Mouse (Mus musculus): ENCODE data around the gene Tshz2. TPM values are rescaled to one million over a fixed set of nuclear protein-coding genes. Genes with fewer than 3 reads are reported as not detected.

Tshz2 gene
- polyA plus RNA-seq, 1 experiment from 2014 or later = 1.0 TPM

DNA sequence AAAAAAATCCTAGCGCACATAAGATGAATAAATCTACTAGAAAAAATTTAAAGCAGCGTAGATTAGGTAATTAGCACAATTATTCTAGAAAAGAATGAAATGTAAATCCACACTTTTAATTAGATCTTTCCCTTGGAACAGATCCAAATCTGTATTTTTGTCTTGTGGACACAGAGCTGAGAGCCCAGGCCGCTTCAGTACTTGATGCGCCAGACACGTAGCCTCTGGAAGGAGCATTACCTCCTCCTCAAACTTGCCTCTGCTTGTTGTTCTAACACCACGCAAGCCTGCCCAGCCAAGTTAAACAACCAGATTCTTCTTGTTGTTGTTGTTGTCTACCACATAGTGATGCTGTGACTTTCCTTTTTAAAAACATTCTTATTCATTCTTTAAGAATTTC lies 310.9 kb downstream of the Tshz2 start:
- ATAC-seq (ENCODE audit: low read depth) = no peak
- Histone ChIP-seq H3K27me3 (ENCODE audit: control insufficient read depth, insufficient read depth, low read depth, low read length) (no peaks in the 10 kb centered on the region), H3K27ac (ENCODE audit: low read length) (no peak overlapping the region), H3K4me3 (ENCODE audit: low read depth, low read length) (no peak overlapping the region), H3K4me2 (ENCODE audit: low read depth, low read length) (no peak overlapping the region), H3K4me1 (ENCODE audit: control insufficient read depth, low read depth, low read length) (no peaks in the 10 kb centered on the region), H3K9ac (ENCODE audit: low read depth, low read length) (no peak overlapping the region), H3K9me3 (replicated peaks; ENCODE audit: control insufficient read depth, low read length) (no peaks in the 10 kb centered on the region), H3K36me3 (ENCODE audit: control insufficient read depth, insufficient read depth) (no peaks in the 10 kb centered on the region)
- WGBS (ENCODE audit: insufficient replicate concordance) = 83% methylated on average over 6 of the region's 6 CpGs

DNA sequence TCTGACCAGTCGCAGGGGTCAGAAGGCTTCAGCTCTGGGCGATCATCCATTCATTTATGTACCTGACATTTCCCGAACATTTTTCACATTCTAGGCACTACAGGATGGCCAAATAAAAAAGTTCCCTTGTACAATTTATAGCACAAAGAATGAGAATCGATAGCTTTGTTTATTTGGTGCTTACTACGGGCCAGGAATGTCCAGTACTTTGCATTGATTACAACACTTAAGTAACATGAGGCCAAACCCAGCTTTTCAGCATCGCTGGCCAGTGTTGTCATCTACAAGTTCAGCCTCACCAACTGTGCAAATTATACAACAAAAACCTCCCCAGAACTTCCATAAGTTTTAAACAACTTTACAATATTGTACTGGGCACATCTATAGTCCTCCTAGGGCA lies 315.3 kb downstream of the Tshz2 start:
- no peaks in the 10 kb centered on the region for H3K27me3 ChIP-seq (ENCODE audit: control insufficient read depth, insufficient read depth, low read depth, low read length)
- WGBS (ENCODE audit: insufficient replicate concordance) = 61% methylated on average over 6 of the region's 6 CpGs
- H3K27ac ChIP-seq (ENCODE audit: low read length) = no peak overlapping the region
- no peak overlapping the region for H3K4me2 ChIP-seq (ENCODE audit: low read depth, low read length)
- H3K36me3 ChIP-seq (ENCODE audit: control insufficient read depth, insufficient read depth) = no peaks in the 10 kb centered on the region
- ATAC-seq (ENCODE audit: low read depth) = no peak
- H3K4me1 ChIP-seq (ENCODE audit: control insufficient read depth, low read depth, low read length) = no peaks in the 10 kb centered on the region
- no peak overlapping the region for H3K4me3 ChIP-seq (ENCODE audit: low read depth, low read length)
- no peaks in the 10 kb centered on the region for H3K9me3 ChIP-seq (replicated peaks; ENCODE audit: control insufficient read depth, low read length)
- H3K9ac ChIP-seq (ENCODE audit: low read depth, low read length) = no peak overlapping the region

DNA sequence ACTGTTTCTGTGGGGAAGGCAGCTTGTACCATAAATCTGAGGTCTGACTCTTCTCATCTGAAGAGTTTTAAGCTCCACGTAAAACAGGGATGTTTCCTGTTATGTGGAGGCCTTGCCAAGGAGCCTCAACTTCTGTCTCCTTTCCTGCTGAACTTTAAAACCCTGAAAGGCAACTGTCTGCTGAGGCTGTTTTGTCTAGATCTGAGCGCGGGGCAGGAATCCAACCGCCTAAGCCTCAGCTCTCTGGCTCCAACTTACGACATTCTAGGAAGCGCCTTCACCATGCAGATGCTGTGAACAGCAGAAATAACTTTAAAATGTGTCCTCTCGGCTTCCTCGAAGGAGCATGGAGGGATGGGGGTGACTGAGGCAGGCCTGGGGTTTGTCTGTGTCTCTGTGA lies 318.2 kb downstream of the Tshz2 start:
- H3K4me3 ChIP-seq (ENCODE audit: low read depth, low read length) = no peak overlapping the region
- H3K4me2 ChIP-seq (ENCODE audit: low read depth, low read length) = no peak overlapping the region
- H3K36me3 ChIP-seq (ENCODE audit: control insufficient read depth, insufficient read depth) = no peaks in the 10 kb centered on the region
- no peak overlapping the region for H3K27ac ChIP-seq (ENCODE audit: low read length)
- H3K9me3 ChIP-seq (replicated peaks; ENCODE audit: control insufficient read depth, low read length) = no peaks in the 10 kb centered on the region
- 61% methylated on average over 8 of the region's 8 CpGs for WGBS (ENCODE audit: insufficient replicate concordance)
- H3K4me1 ChIP-seq (ENCODE audit: control insufficient read depth, low read depth, low read length) = no peaks in the 10 kb centered on the region
- H3K9ac ChIP-seq (ENCODE audit: low read depth, low read length) = no peak overlapping the region
- H3K27me3 ChIP-seq (ENCODE audit: control insufficient read depth, insufficient read depth, low read depth, low read length) = no peaks in the 10 kb centered on the region
- no peak for ATAC-seq (ENCODE audit: low read depth)

DNA sequence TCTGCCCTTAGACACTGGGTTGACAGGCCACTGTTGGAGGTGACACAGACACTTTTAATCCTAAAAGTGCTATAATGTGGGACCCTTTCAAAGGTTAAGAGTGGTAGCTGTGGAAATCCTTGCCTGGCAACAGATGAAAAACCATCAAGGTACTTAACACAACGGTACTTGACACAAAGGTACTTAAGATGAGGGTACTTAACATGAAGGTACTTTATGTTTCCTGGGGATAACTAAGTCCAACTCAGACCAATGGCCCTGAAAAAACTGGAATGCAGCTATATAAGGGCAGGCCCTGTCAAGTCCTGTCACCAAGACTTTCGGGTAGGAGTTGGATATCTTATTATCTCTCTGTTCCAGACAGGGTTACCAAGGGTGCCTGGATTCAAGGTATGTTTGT lies 320.2 kb downstream of the Tshz2 start:
- Histone ChIP-seq H3K4me1 (ENCODE audit: control insufficient read depth, low read depth, low read length) (no peaks in the 10 kb centered on the region), H3K36me3 (ENCODE audit: control insufficient read depth, insufficient read depth) (no peaks in the 10 kb centered on the region), H3K4me3 (ENCODE audit: low read depth, low read length) (no peak overlapping the region), H3K9me3 (replicated peaks; ENCODE audit: control insufficient read depth, low read length) (no peaks in the 10 kb centered on the region), H3K27ac (ENCODE audit: low read length) (no peak overlapping the region), H3K4me2 (ENCODE audit: low read depth, low read length) (no peak overlapping the region), H3K9ac (ENCODE audit: low read depth, low read length) (no peak overlapping the region), H3K27me3 (ENCODE audit: control insufficient read depth, insufficient read depth, low read depth, low read length) (no peaks in the 10 kb centered on the region)
- 56% methylated on average over 2 of the region's 2 CpGs for WGBS (ENCODE audit: insufficient replicate concordance)
- ATAC-seq (ENCODE audit: low read depth) = no peak

DNA sequence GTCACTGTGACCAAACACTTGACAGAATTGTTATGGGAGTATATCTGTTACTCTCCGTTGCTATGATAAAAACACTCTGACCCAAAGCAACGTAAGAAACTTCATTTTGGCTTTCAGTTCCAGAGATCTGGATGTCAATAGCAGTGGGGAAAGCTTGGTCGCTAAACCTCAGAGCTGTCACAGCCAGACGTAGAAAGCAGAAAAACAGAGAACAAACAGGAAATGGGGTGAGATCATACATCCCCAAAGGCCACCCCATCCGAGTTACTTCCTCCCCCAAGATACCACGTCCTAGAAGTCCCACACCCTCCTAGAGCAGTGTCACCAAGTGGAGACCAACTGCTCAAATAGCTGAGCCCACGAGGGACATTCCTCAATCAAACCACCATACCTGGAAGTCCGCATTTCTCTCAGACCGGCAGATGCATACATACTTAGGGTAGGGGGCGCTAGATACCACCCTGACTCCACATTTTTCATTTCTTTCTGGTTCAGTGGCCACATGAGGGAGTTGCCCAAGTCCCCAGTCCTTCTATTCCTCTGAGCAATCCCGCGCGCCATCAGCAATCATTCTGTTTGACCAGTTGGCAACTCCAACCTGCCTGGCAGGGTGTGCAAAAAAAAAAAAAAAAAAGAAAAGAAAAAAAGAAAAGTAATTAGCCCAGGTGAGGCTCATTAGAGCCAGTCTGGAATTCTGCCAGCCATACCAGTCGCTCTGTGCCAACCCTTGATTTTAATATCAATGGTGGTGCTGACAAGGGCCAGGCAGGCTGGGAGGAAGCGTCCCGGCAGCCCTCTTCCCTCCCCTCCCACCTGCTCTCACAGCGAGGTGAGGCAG lies 326.1 kb downstream of the Tshz2 start:
- H3K4me2 ChIP-seq (ENCODE audit: low read depth, low read length) = no peak overlapping the region
- no peak for ATAC-seq (ENCODE audit: low read depth)
- no peak overlapping the region for H3K4me3 ChIP-seq (ENCODE audit: low read depth, low read length)
- no peaks in the 10 kb centered on the region for H3K4me1 ChIP-seq (ENCODE audit: control insufficient read depth, low read depth, low read length)
- WGBS (ENCODE audit: insufficient replicate concordance) = 29% methylated on average over 17 of the region's 17 CpGs
- H3K9ac ChIP-seq (ENCODE audit: low read depth, low read length) = no peak overlapping the region
- H3K36me3 ChIP-seq (ENCODE audit: control insufficient read depth, insufficient read depth) = no peaks in the 10 kb centered on the region
- peaks cover 3% of the 10 kb centered on the region; the same call in 1 of the 2 replicates for H3K27me3 ChIP-seq (ENCODE audit: control insufficient read depth, insufficient read depth, low read depth, low read length)
- H3K27ac ChIP-seq (ENCODE audit: low read length) = no peak overlapping the region
- no peaks in the 10 kb centered on the region for H3K9me3 ChIP-seq (replicated peaks; ENCODE audit: control insufficient read depth, low read length)

DNA sequence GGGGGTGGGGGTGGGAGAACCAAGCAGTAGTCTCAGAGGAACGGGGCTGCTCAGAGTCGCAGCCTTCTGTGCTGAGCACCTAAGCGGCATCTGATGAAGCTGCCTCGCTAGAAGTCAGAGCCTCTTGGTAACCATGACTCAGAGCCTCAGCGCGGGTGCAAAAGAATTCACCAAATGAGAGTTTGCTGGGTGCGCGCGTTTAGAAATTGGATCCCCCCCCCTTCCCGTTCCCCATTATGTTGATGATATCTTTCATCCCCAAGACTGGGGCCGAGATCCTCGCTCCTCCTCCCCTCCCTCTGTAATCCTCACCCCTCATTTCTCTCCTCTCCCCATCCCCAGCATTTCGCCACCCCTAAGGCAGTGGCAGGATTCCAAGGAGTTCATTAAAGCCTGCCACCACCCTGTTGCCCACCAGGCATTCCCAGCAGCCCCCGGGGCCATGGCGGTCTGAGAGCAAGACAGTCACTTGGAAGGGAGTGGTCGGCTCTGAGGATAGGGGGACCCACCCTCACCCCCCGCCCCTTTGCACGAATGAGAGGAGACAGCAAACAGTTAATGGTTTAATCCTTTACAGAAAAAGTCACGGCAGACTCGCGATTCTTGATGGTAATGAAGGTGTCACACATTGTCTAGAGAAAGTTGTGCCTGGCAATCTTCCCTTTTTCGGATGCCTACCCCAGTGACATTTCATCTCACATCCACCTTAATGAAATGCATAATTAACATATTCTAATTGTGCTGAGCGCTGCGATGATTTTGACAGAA lies 328.8 kb downstream of the Tshz2 start:
- ATAC-seq (ENCODE audit: low read depth) = no peak
- Histone ChIP-seq H3K4me3 (ENCODE audit: low read depth, low read length) (no peak overlapping the region), H3K27me3 (ENCODE audit: control insufficient read depth, insufficient read depth, low read depth, low read length) (peaks cover 3% of the 10 kb centered on the region; the same call in 1 of the 2 replicates), H3K9me3 (replicated peaks; ENCODE audit: control insufficient read depth, low read length) (no peaks in the 10 kb centered on the region; the same call in 1 of the 2 replicates), H3K9ac (ENCODE audit: low read depth, low read length) (no peak overlapping the region), H3K4me1 (ENCODE audit: control insufficient read depth, low read depth, low read length) (no peaks in the 10 kb centered on the region), H3K36me3 (ENCODE audit: control insufficient read depth, insufficient read depth) (no peaks in the 10 kb centered on the region), H3K27ac (ENCODE audit: low read length) (no peak overlapping the region), H3K4me2 (ENCODE audit: low read depth, low read length) (no peak overlapping the region)
- 28% methylated on average over 24 of the region's 24 CpGs for WGBS (ENCODE audit: insufficient replicate concordance)

DNA sequence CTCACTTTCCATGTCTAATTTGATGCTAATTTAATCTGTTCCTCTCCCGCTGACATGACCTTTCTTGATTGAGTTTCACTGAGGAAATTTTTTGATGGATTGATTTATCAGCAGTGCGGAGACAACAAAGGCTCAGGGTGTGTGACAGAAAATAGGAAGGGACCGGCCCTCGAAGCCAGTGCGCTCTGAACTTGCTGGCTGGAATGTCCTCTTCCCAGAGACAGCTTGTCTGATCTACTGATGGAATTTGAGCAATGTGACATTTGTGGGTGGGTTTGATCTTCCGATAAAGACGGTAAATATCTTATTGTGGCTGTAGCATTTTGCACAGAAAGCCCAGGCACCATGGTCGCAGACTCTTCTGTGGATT lies 329.4 kb downstream of the Tshz2 start:
- H3K4me1 ChIP-seq (ENCODE audit: control insufficient read depth, low read depth, low read length) = no peaks in the 10 kb centered on the region
- no peak overlapping the region for H3K4me3 ChIP-seq (ENCODE audit: low read depth, low read length)
- ATAC-seq (ENCODE audit: low read depth) = no peak
- no peak overlapping the region for H3K9ac ChIP-seq (ENCODE audit: low read depth, low read length)
- H3K27ac ChIP-seq (ENCODE audit: low read length) = no peak overlapping the region
- no peaks in the 10 kb centered on the region for H3K36me3 ChIP-seq (ENCODE audit: control insufficient read depth, insufficient read depth)
- H3K27me3 ChIP-seq (ENCODE audit: control insufficient read depth, insufficient read depth, low read depth, low read length) = peaks cover 3% of the 10 kb centered on the region; the same call in 1 of the 2 replicates
- H3K4me2 ChIP-seq (ENCODE audit: low read depth, low read length) = no peak overlapping the region
- H3K9me3 ChIP-seq (replicated peaks; ENCODE audit: control insufficient read depth, low read length) = no peaks in the 10 kb centered on the region; the same call in 1 of the 2 replicates
- WGBS (ENCODE audit: insufficient replicate concordance) = 41% methylated on average over 8 of the region's 8 CpGs

DNA sequence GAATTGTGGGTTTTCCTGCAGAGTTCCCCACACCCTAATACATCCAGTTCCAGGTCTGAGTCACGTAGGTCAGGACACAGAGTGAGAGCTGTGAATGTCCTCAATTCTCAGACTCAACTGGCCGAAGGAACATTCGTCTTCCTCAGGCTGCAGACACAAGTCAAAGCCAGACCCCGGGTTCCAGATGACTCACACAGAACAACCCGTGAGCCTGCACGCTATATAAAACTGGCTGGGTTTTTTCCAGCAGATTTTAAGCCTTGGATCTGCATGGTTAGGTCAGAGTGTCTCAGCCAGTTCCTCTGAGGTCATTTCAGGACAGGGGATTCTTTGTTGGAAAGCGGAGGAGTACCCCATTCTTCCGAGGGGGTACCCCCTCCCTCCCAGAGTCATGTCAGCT lies 330.0 kb downstream of the Tshz2 start:
- Histone ChIP-seq H3K4me1 (ENCODE audit: control insufficient read depth, low read depth, low read length) (no peaks in the 10 kb centered on the region), H3K9ac (ENCODE audit: low read depth, low read length) (no peak overlapping the region), H3K27ac (ENCODE audit: low read length) (no peak overlapping the region), H3K4me2 (ENCODE audit: low read depth, low read length) (no peak overlapping the region), H3K27me3 (ENCODE audit: control insufficient read depth, insufficient read depth, low read depth, low read length) (peaks cover 3% of the 10 kb centered on the region; the same call in 1 of the 2 replicates), H3K36me3 (ENCODE audit: control insufficient read depth, insufficient read depth) (no peaks in the 10 kb centered on the region), H3K4me3 (ENCODE audit: low read depth, low read length) (no peak overlapping the region), H3K9me3 (replicated peaks; ENCODE audit: control insufficient read depth, low read length) (no peaks in the 10 kb centered on the region; the same call in 1 of the 2 replicates)
- no peak for ATAC-seq (ENCODE audit: low read depth)
- 49% methylated on average over 8 of the region's 8 CpGs for WGBS (ENCODE audit: insufficient replicate concordance)

DNA sequence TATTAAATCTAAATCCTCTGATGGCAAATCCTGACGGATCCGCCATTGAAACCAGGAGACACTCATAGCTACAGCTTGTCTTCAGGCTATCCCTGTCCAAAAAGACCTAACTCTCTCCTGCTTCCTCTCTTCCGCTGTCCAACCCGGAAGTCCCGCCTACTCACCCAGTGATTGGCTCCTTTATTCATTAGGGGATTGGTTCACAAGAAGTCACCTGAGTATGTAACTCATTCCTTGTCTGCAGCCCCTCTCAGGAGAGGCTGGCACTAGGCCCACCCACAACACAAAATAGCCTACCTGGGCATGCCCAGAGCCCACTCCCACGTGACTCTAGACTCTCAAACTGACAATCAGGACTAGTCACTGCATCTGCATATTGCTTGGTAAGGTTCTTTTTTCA lies 337.7 kb downstream of the Tshz2 start:
- ATAC-seq (ENCODE audit: low read depth) = no peak
- Histone ChIP-seq H3K4me1 (ENCODE audit: control insufficient read depth, low read depth, low read length) (no peaks in the 10 kb centered on the region), H3K4me3 (ENCODE audit: low read depth, low read length) (no peak overlapping the region), H3K27ac (ENCODE audit: low read length) (no peak overlapping the region), H3K4me2 (ENCODE audit: low read depth, low read length) (no peak overlapping the region), H3K36me3 (ENCODE audit: control insufficient read depth, insufficient read depth) (no peaks in the 10 kb centered on the region), H3K27me3 (ENCODE audit: control insufficient read depth, insufficient read depth, low read depth, low read length) (no peaks in the 10 kb centered on the region), H3K9me3 (replicated peaks; ENCODE audit: control insufficient read depth, low read length) (no peaks in the 10 kb centered on the region; the same call in 1 of the 2 replicates), H3K9ac (ENCODE audit: low read depth, low read length) (no peak overlapping the region)
- WGBS (ENCODE audit: insufficient replicate concordance) = 75% methylated on average over 6 of the region's 6 CpGs

Data from liver, embryonic 16.5 days (tissue).